Mouse (Mus musculus): ENCODE results near the gene Pdgfra. TPM values are rescaled to one million over a fixed set of nuclear protein-coding genes. Genes with fewer than 3 reads are reported as not detected.
A peak's percentile ranks its signal among the peaks of the same experiment; 100 is the strongest.

Gene Pdgfra
- total RNA-seq (2021): 10 to 100 TPM; 48.9 to 52.1 TPM
- long read RNA-seq, experiment 1, full-length matches to known transcripts: 11 of 30 reads
- long read RNA-seq, experiment 1, partial matches to known transcripts: 14 of 30 reads
- long read RNA-seq, experiment 1, other reads (novel, unspliced or antisense): 5 of 30 reads
- long read RNA-seq, experiment 2, full-length matches to known transcripts: 11 of 40 reads
- long read RNA-seq, experiment 2, partial matches to known transcripts: 26 of 40 reads
- long read RNA-seq, experiment 2, other reads (novel, unspliced or antisense): 3 of 40 reads

DNA sequence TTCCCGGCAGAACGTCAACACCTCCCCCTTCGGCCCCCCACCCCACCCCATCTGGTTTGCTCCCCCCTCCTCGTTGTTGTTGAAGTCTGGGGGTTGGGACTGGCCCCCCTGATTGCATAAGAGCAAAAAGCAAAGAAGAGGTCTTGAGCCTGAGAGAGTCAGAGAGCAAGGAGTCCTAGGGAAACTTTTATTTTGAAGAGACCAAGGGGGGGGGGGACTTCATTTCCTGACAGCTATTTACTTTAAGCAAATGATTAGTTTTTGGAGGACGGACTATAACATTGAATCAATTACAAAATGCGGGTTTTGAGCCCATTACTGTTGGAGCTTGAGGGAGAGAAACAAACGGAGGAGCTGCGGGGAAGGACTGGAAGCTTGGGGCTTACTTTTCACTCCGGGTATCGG is at the start of gene Pdgfra:
TSS of gene Pdgfra (plus strand) at position 272 of the 405 bp plus-strand sequence.
- no peak for DNase-seq

GRCm38 (mm10) chr5:75106511-75106910 is 45.6 kb upstream of the Pdgfra start:
- no peak for DNase-seq

GRCm38 (mm10) chr5:75109368-75109767 is 42.7 kb upstream of the Pdgfra start:
- no peak for DNase-seq

DNA sequence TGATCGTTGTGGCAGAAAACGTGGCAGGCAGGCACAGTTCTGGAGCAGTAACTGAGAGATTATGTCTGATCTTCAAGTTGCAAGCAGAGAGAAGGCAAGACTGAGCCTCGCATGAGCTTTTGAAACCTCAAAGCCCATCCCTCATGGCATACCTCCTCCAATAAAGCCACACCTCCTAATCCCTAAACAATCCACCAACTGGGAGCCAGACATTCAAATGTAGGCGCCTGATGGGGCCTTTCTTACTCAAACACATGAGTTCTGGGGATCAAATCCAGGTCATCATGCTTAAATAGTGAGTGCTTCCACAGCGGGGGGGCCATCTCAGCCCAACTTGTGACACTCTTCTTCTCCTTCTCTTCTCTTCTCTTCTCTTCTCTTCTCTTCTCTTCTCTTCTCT is 40.3 kb upstream of the Pdgfra start:
- DNase-seq: no peak

- no peak for DNase-seq
Observed at GRCm38 (mm10) chr5:75118840-75119239, 33.3 kb upstream of the Pdgfra start.

DNA sequence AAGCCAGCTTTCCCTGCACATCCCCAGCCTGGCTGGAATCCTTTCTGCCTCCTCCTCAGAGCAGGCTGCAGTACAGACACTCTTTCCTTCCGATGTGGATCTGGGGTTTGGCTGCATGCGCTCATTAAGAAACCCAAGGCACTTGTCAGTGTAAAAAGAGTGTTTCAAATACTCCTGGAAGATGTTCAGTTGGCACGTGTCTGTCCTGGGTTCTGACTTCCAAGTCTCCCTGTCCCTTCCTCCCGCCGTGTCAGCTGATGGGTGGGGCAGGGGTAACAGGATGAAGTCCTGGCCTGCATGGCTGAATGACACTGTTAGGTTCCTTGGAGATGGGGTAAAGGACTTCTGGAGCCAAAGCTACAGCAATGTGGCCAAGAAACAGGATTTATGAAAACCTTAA is 30.4 kb upstream of the Pdgfra start:
- peak; percentile 41 for DNase-seq

GRCm38 (mm10) chr5:75134681-75135080 is 17.4 kb upstream of the Pdgfra start:
- DNase-seq: no peak

DNA sequence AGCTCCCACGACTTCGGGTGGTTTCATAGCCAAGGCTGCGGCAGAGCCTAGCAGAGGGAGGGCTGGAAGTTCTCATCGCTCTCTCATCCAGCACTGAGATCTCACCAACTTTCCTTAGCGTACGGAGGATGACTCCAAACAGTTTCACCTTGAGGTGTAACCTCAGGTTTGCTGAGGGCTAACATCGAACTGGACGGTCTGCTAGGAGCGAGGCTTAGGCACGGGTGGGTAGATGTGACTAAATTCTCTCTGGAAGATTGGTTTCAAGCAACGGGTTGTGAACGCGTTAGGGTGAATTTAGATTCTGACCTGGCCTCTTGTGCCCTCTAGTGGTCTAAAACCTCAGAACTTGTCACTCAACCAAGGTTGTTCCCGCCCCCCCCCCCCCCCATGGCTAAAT is 9.0 kb upstream of the Pdgfra start:
- DNase-seq: peak; percentile 57

GRCm38 (mm10) chr5:75143767-75144166 is 8.3 kb upstream of the Pdgfra start:
- DNase-seq: no peak

DNA sequence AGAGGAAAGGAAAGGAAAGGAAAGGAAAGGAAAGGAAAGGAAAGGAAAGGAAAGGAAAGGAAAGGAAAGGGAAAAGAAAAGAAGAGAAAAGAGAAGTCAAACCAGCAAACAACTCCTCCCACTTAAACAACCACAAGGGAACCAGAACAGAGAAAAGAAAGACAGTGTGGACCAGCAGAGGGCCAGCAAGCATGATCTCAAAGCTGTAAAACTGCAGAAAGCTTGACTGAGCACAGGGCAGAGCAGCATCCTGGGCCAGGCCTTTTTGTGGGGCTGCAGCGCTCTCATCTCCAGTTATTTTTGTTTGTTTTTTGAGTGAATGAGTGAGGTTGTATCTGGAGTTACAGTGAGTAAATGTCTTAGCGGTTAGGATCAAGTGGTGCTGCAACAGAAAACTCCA is 6.8 kb upstream of the Pdgfra start:
- no peak for DNase-seq

DNA sequence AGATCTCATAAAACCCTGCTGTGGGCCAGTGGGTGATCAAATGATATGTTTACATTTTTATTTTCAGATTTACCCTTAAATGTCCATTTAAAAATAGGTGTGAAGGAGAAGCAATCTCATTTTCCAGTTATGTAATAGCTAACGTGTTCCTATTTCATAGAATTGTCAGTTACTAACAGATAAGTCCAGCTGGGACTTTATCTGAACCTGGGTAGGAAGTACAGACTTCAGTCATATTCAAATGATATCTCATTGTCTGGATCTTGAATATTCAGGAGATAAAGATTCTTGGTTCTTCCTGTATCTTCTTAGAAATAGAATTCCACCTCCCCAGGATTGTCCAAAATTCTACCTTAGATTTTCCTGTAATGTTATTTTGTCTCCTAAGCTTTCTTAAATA is 5.6 kb upstream of the Pdgfra start:
- DNase-seq: no peak

DNA sequence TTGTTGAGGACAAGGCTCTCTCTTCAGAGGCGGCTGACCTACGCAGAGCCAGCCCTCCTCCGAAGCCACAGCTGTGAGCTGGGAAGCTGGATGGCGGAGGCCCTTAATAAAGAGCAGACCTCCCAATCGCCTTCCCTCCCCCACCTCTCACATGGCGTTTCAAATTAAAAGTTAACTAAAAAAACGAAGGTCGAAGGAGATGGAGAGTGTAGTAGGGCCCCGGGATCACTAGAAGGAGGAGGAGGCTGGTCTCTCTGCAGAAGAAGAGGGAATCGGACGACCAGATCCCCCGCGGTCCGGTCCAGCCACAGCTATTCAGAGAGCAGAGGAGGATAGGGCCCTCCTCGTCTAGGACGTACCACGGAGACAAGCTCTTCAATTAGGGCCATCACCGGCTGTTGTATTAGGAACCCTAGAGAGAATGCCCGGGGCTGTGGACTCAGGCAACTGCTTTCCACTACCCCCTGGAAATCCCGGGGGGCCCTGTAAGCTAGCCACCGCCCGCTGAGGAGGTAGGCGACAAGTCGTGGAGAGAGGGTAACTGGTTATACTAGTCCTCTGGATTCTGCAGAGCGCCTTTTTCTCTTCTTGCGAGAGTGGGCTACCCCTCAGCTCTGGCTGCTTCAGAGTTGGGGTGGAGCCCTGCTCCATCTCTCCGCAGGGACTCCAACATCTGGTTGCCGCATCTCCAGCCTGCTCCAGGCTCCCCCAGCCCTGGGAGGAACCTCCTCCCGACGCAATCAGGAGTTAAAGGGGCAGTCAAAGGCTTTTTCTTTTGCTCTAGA is 3.6 kb upstream of the Pdgfra start:
- DNase-seq: peak; percentile 54

GRCm38 (mm10) chr5:75149380-75149779 is 2.7 kb upstream of the Pdgfra start:
- DNase-seq: no peak

GRCm38 (mm10) chr5:75149880-75150279 is 2.2 kb upstream of the Pdgfra start:
- peak; percentile 42 for DNase-seq

- DNase-seq: no peak
Observed at GRCm38 (mm10) chr5:75150341-75150981, 1.6 kb upstream of the Pdgfra start.

- DNase-seq: peak; percentile 84
Observed at GRCm38 (mm10) chr5:75151146-75151900, 769 bp upstream of the Pdgfra start.

DNA sequence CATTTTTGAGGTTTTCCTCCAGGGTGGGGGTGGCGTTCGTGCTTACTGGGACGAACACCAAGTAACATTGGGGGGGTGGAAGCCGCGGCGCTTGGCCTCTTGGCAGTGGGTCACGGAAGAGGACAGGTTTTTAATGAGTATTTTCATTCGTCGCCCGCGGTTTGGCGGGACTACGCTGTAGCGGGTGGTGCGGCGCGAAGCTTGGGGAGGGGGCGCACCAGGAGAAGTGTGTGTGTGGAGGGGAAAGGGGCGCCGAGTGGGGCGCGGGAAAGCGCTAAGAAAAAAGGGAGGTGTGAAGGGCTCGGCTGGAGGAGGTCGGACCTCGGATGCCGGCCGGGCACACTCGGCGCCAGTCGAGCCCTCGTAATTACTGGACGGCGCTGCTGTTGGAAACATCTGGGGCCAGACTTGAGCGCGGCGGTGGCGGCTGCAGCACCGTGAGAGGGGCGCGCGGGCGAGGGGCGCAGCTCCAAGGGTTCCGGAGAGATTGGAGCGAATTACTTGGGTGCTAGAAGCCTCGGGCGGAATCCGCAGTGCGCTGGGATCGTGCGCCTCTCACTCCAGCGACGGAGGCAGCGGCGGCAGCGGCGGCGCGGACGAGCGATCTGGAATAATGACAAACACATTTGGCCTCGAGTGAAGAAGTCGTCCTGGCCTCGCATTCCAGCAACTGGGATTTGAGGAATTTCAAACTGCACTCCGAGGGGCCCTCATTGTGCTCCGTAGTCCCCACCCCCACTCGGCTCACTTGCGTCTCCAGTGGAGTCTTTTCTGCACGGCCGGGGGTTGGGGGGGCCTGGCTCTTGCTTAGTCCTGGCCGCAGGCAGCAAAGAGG is 916 bp downstream of the Pdgfra start:
- DNase-seq: peak; percentile 66

DNA sequence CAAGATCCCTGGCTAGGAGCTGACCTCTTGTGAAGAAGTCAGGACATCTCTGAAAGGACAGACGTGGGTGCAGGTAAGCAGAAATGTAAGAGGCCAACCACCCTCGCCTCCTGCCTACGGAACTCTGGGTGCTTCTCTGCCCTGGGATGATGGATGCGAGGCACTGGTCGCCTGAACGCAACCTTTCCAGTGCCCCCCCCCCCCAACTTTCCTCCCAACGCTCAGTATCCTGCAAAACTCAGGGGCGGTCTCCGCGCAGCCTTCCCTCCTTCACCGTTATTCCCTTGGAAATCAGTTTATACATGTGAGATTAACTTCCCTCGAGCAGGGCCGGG is 1.5 kb downstream of the Pdgfra start:
- DNase-seq: no peak

GRCm38 (mm10) chr5:75153961-75154620 is 2.0 kb downstream of the Pdgfra start:
- peak; percentile 48 for DNase-seq

DNA sequence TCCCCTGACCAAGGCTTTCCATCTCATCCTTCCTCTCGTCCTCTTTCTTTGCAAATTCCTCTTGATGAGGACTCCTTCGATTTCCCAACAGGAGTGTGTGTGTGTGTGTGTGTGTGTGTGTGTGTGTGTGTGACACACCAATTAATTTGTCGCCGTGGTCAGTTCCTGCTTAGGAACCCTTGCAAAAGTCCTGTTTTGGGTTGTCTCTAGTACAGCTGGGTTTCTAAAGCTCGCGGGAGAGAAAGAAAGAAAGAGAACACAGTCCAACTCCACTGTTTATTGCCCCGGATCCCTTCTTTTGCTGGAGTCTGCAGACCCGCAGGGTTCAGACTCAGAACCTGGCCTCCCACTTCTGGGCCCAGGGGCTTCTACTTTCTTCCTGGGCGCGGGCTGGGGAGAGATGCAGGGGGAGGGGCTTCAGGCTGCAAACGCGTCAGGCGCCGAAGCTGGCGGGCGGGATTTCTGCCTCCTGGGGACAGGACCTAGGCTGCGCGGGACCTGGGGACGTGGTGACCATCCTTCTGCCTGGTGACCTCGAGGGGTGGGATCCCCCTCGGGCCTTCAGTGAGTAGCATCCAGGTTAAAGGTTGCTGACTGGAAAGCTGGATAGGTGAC is 2.6 kb downstream of the Pdgfra start:
- peak; percentile 64 for DNase-seq

DNA sequence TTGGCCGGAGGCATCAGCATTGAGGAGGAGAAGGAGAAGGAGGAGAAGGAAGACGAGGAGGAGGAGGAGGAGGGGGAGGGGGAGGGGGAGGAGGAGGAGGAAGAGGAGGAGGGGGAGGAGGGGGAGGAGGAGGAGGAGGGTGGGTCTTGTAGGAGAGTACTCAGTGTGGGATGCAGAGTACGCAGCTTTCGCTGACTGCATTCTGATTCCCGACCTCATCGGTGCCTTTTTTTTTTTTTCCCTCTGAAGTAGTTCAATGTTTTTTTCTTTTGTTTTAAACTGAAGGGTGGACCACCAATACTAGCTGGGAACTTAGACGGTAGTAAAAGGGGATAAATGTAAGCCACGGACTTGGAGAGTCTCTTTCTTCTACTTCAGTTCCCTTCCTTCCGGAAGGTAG is 3.2 kb downstream of the Pdgfra start:
- DNase-seq: no peak
